In the genomic region with DNA sequence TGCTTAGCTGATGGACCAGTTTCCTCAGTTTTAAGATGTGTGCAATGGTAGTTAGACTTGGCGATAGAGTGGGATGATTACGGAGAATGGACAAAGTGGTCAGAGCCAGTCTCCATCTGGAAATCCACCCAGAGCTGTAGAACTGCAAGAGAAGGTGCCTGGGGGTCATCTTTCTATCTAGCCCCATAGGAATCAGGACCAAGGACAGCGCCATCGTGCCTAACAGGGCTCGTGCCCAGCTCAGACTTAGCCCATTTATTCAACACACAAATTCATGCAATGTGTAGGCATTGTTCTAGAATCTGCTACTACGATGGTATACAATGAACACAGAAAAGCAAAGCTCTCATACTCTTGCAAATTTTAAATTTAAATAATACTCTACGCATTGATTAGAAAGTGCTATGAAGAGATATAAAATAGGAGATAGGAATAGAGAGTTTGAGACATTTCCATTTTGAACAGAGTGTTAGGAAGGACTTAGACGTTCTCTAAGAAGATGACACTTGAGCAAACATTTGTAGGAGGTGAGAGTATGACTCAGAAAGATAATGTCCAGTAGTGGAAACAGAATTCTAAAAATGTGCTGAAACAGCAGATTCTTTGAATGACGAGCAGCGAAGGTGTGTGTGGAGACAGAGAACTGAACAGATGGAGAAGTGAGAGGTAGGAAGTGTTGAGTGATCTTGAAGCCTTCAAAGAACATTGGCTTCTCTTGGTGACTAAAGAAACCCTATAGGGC, we compare ENCODE assay signal across 8 mouse cellular contexts. TPM values are rescaled to one million over a fixed set of nuclear protein-coding genes. Genes with fewer than 3 reads are reported as not detected.
A peak's percentile ranks its signal among the peaks of the same experiment; 100 is the strongest.
DNase-seq lines count a peak whose midpoint lies in the region; ATAC-seq and TF ChIP-seq lines count a peak whose summit lies in the region.
"Had no signal": no experiment of that assay in that cellular context is flagged by ENCODE, and none has a peak within 500 bp of the region (broad histone marks: within the 10 kb centered on the region; RNA-seq: fewer than 3 reads in every experiment).

No protein-coding gene starts in this region.

- no peak for TF ChIP-seq CTCF in CH12.LX (conservative IDR thresholded peaks at IDR 0.05 in 1 of 2, IDR thresholded peaks at IDR 0.05 in 1 of 2; ENCODE audit: low read depth in 2 of 2, low read length in 2 of 2)

- no peaks in the 10 kb centered on the region for H3K9me3 ChIP-seq in kidney, embryonic 14.5 days (ENCODE audit: control insufficient read depth, low read length)
- H3K9me3 ChIP-seq in CH12.LX (replicated peaks; ENCODE audit: low read length) = no peaks in the 10 kb centered on the region

- H3K4me1 ChIP-seq in kidney, embryonic 14.5 days (ENCODE audit: control insufficient read depth, insufficient read depth, low read length) = no peaks in the 10 kb centered on the region
- H3K4me1 ChIP-seq in CH12.LX (ENCODE audit: control insufficient read depth in 1 of 2, insufficient read depth in 2 of 2) = no peaks in the 10 kb centered on the region

- TF ChIP-seq RAD21 in CH12.LX (IDR thresholded peaks at IDR 0.05; ENCODE audit: low read depth, low read length) = no peak

- 55% methylated on average over 10 of the region's 10 CpGs for WGBS in kidney, embryonic 14.5 days

- peak; percentile 9 for DNase-seq in kidney, adult 9 months
- DNase-seq in CH12.LX (ENCODE audit: extremely low read depth) (peak; percentile 30), R1 (ENCODE audit: low read depth, low spot score) (peak; percentile 57)
- peak; percentile 10 for DNase-seq in kidney, postnatal 14 days
- no peak for DNase-seq in cerebellum, postnatal 10 days
- no peak for DNase-seq in left cerebral cortex, postnatal 4 days

- no peaks in the 10 kb centered on the region for H3K27me3 ChIP-seq in kidney, embryonic 14.5 days (ENCODE audit: control insufficient read depth, insufficient read depth, low read length)
- peaks cover 43% of the 10 kb centered on the region for H3K27me3 ChIP-seq in CH12.LX (replicated peaks)

- TF ChIP-seq EP300 in CH12.LX (IDR thresholded peaks at IDR 0.05; ENCODE audit: low read length) = no peak

- no peaks in the 10 kb centered on the region for H3K36me3 ChIP-seq in kidney, embryonic 14.5 days (ENCODE audit: control insufficient read depth, insufficient read depth, low read length)
- no peaks in the 10 kb centered on the region for H3K36me3 ChIP-seq in CH12.LX (replicated peaks in 1 of 2; ENCODE audit: control insufficient read depth in 1 of 2, insufficient read depth in 1 of 2, low read length in 1 of 2)

- H3K27ac ChIP-seq in kidney, embryonic 14.5 days (ENCODE audit: low read depth, low read length) = no peak overlapping the region
- H3K27ac ChIP-seq in CH12.LX (ENCODE audit: insufficient read depth, low read depth) = no peak overlapping the region
- H3K27ac ChIP-seq: macrophage had no signal

- H3K9ac ChIP-seq in kidney, embryonic 14.5 days (ENCODE audit: low read depth, low read length) = no peak overlapping the region
- H3K9ac ChIP-seq in CH12.LX (ENCODE audit: insufficient read depth, low read depth) = no peak overlapping the region

- ATAC-seq in kidney, embryonic 14.5 days (ENCODE audit: low FRiP score, low TSS enrichment) = no peak

- no peak overlapping the region for H3K4me2 ChIP-seq in kidney, embryonic 14.5 days (replicated peaks; ENCODE audit: low read depth, low read length)
- no peak overlapping the region for H3K4me2 ChIP-seq in CH12.LX (ENCODE audit: insufficient read depth, low read depth, poor library complexity, severe bottlenecking)

- no peak for TF ChIP-seq POLR2A in CH12.LX (IDR thresholded peaks at IDR 0.05; ENCODE audit: low read depth, low read length)

- in situ Hi-C loops in CH12.LX (cut with MboI; ENCODE audit: low pct_ligation_motif_present, low pct_unique_long_range_greater_than_20kb, low sequenced_read_pairs) = no loop called here

- dilution Hi-C loops in CH12.LX (cut with MboI; ENCODE audit: extremely low pct_ligation_motif_present, extremely low pct_unique_long_range_greater_than_20kb, low sequenced_read_pairs) = no loop called here

- no peak overlapping the region for H3K4me3 ChIP-seq in kidney, embryonic 14.5 days (ENCODE audit: low read length)
- H3K4me3 ChIP-seq in CH12.LX (replicated peaks in 1 of 3; ENCODE audit: low read depth in 2 of 3, low read length in 2 of 3, poor library complexity in 1 of 3) = no peak overlapping the region

- intact Hi-C loops in left cerebral cortex, postnatal 4 days (cut with DNase I) = no loop called here

- no peaks in the 10 kb centered on the region for H3K79me2 ChIP-seq in CH12.LX (replicated peaks; ENCODE audit: control insufficient read depth, extremely low read depth, insufficient read depth, poor library complexity, severe bottlenecking)

TF ChIP-seq in CH12.LX, 34 proteins besides CTCF, POLR2A, EP300 and RAD21:
- TF ChIP-seq MAFK (IDR thresholded peaks at IDR 0.05; ENCODE audit: insufficient replicate concordance, low read length) (peak; percentile 86), ELF1 (IDR thresholded peaks at IDR 0.05; ENCODE audit: low read depth, low read length) (no peak), JUND (conservative IDR thresholded peaks at IDR 0.05; ENCODE audit: low read depth, low read length) (no peak)
TF ChIP-seq in CH12.LX: peak in this region for 1.

RNA-seq across cellular contexts. Expression of a gene that starts 2.0 kb away (rescaled TPM):
- not detected in 2 replicates for polyA plus RNA-seq in kidney, embryonic 14.5 days (2014; fragmentation: Nextera tagmentation; extraction: Ambion mirVana)
- not detected in 2 replicates for total RNA-seq in CH12.LX (2012; rRNA removed)
- not detected in 2 replicates for total RNA-seq in CH12.LX (2014; rRNA removed)
- polyA plus RNA-seq in CH12.LX (2012; ENCODE audit: insufficient read length, low read depth) = not detected in 2 replicates
- total RNA-seq in left cerebral cortex, postnatal 4 days (2021) = not detected
- polyA plus RNA-seq: macrophage had no signal

RNA-seq across cellular contexts. Expression of a gene that starts 10.1 kb away (rescaled TPM):
- polyA plus RNA-seq in kidney, embryonic 14.5 days (2014; fragmentation: Nextera tagmentation; extraction: Ambion mirVana) = not detected in 2 replicates
- total RNA-seq in CH12.LX (2012; rRNA removed) (not detected in 2 replicates), CH12.LX (2014; rRNA removed) (not detected in 2 replicates)
- polyA plus RNA-seq in CH12.LX (2012; ENCODE audit: insufficient read length, low read depth) = not detected in 2 replicates
- total RNA-seq in left cerebral cortex, postnatal 4 days (2021) = not detected
- polyA plus RNA-seq: macrophage had no signal

RNA-seq across cellular contexts. Expression of a gene that starts 18.6 kb away (rescaled TPM):
- polyA plus RNA-seq in kidney, embryonic 14.5 days (2014; fragmentation: Nextera tagmentation; extraction: Ambion mirVana) = not detected in 2 replicates
- total RNA-seq in CH12.LX (2012; rRNA removed) (not detected in 2 replicates), CH12.LX (2014; rRNA removed) (not detected in 2 replicates)
- not detected in 2 replicates for polyA plus RNA-seq in CH12.LX (2012; ENCODE audit: insufficient read length, low read depth)
- total RNA-seq in left cerebral cortex, postnatal 4 days (2021) = not detected
- polyA plus RNA-seq: macrophage had no signal

RNA-seq across cellular contexts. Expression of a gene that starts 29.4 kb away (rescaled TPM):
- polyA plus RNA-seq in kidney, embryonic 14.5 days (2014; fragmentation: Nextera tagmentation; extraction: Ambion mirVana) = 0.15 TPM in 1 of 2 replicates, not detected in the other
- total RNA-seq in CH12.LX (2012; rRNA removed) = not detected in 2 replicates
- total RNA-seq in CH12.LX (2014; rRNA removed) = not detected in 2 replicates
- not detected in 2 replicates for polyA plus RNA-seq in CH12.LX (2012; ENCODE audit: insufficient read length, low read depth)
- not detected for total RNA-seq in left cerebral cortex, postnatal 4 days (2021)
- polyA plus RNA-seq: macrophage had no signal

RNA-seq across cellular contexts. Expression of a gene that starts 36.6 kb away (rescaled TPM):
- polyA plus RNA-seq in kidney, embryonic 14.5 days (2014; fragmentation: Nextera tagmentation; extraction: Ambion mirVana) = not detected in 2 replicates
- total RNA-seq in CH12.LX (2012; rRNA removed) (0.04 TPM in 1 of 2 replicates, not detected in the other), CH12.LX (2014; rRNA removed) (not detected in 2 replicates)
- polyA plus RNA-seq in CH12.LX (2012; ENCODE audit: insufficient read length, low read depth) = not detected in 2 replicates
- not detected for total RNA-seq in left cerebral cortex, postnatal 4 days (2021)
- polyA plus RNA-seq: macrophage had no signal

Comparison
In these comparisons a context has a peak if more than half of its experiments do, and no peak if none do; other contexts are left out.
1. DNase-seq: peak in kidney, adult 9 months (single experiment), CH12.LX (single experiment), R1 (single experiment) and kidney, postnatal 14 days (single experiment); none in cerebellum, postnatal 10 days (0 of 2) and left cerebral cortex, postnatal 4 days (single experiment).